ENCODE assay signal across 18 mouse cellular contexts in genomic region chr8:5339953-5340352, GRCm38 (mm10).
"Had no signal": no experiment of that assay in that cellular context is flagged by ENCODE, and none has a peak within 500 bp of the region (broad histone marks: within the 10 kb centered on the region; RNA-seq: fewer than 3 reads in every experiment).

No protein-coding gene starts in this region.

- H3K36me3 ChIP-seq: liver, embryonic 15.5 days; lung, embryonic 15.5 days; midbrain, embryonic 13.5 days; midbrain, embryonic 15.5 days; neural tube, embryonic 13.5 days; stomach, embryonic 15.5 days had no signal

- H3K9ac ChIP-seq: liver, embryonic 15.5 days; liver, postnatal 0 days; lung, embryonic 15.5 days; midbrain, embryonic 13.5 days; midbrain, embryonic 15.5 days; neural tube, embryonic 13.5 days; stomach, embryonic 15.5 days had no signal

- ATAC-seq: liver, postnatal 0 days; lung, postnatal 0 days; midbrain, embryonic 13.5 days; midbrain, embryonic 15.5 days had no signal

- DNase-seq: liver, postnatal 0 days; lung, adult 2 months; lung, postnatal 14 days; lung, postnatal 36 days; right cerebral cortex, postnatal 14 days; thymus, adult 18-20 months; thymus, postnatal 14 days; thymus, postnatal 36 days had no signal

- H3K27me3 ChIP-seq: liver, embryonic 15.5 days; lung, embryonic 15.5 days; megakaryocyte, embryonic 14.5 days; midbrain, embryonic 13.5 days; midbrain, embryonic 15.5 days; neural tube, embryonic 13.5 days; stomach, embryonic 15.5 days had no signal

- H3K4me1 ChIP-seq: liver, embryonic 15.5 days; lung, embryonic 15.5 days; megakaryocyte, embryonic 14.5 days; midbrain, embryonic 13.5 days; midbrain, embryonic 15.5 days; neural tube, embryonic 13.5 days; stomach, embryonic 15.5 days had no signal

- H3K27ac ChIP-seq: liver, embryonic 15.5 days; lung, embryonic 15.5 days; macrophage; midbrain, embryonic 13.5 days; midbrain, embryonic 15.5 days; neural tube, embryonic 13.5 days; stomach, embryonic 15.5 days had no signal

- H3K9me3 ChIP-seq: liver, embryonic 15.5 days; lung, embryonic 15.5 days; megakaryocyte, embryonic 14.5 days; midbrain, embryonic 13.5 days; midbrain, embryonic 15.5 days; neural tube, embryonic 13.5 days; stomach, embryonic 15.5 days had no signal

- H3K4me3 ChIP-seq: liver, embryonic 15.5 days; lung, embryonic 15.5 days; megakaryocyte, embryonic 14.5 days; midbrain, embryonic 13.5 days; midbrain, embryonic 15.5 days; neural tube, embryonic 13.5 days; stomach, embryonic 15.5 days had no signal

- H3K4me2 ChIP-seq: liver, embryonic 15.5 days; lung, embryonic 15.5 days; midbrain, embryonic 11.5 days; midbrain, embryonic 13.5 days; midbrain, embryonic 15.5 days; neural tube, embryonic 13.5 days; stomach, embryonic 15.5 days had no signal
